ENCODE assay signal across 8 mouse cellular contexts in the genomic region with DNA sequence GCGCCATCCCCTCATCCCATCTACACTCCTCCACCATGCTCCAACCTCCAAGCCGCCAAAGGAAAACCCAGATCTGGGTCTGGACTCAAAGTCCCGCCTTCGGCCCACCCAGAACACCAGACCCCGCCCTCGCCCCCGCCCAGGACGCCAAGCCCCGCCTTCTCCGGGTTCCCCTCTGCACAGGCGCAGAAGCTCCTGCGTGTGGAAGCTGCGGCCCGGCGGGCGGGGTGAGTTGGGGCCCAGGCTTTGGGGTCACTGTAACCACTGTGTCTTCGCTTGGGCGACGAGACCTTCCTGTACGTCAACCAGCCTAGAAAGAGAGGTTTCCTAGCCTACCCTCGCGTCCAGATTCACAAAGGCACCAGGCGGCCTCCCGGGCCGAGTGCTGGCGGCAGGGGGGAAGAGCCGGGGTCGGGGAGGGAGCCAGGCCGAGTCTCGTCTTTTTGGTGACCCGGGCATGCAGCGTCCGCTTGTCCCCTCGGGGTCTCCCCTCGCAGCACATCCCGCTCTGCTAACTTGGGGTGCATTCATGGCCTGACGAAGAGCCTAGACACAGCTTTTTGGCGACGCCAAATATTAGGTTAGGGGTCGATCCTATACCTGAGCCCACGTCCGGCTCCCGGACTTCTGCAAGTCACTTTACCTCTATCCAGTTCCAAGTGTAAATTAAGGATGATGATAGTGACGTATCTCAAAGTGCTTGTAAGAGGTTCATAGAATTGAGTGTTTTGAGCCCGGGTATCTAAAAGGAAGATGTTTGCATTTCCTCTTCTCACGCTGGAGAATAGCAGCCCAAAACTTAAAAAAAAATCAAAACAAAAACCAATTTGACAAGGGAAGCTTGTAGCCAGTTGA. TPM values are rescaled to one million over a fixed set of nuclear protein-coding genes. Genes with fewer than 3 reads are reported as not detected.
DNase-seq lines count a peak whose midpoint lies in the region; ATAC-seq and TF ChIP-seq lines count a peak whose summit lies in the region.

No protein-coding gene starts in this region.

- H3K9me3 ChIP-seq in hindbrain, postnatal 0 days (ENCODE audit: low read length), result no peaks in the 10 kb centered on the region

- H3K79me2 ChIP-seq in macrophage (ENCODE audit: inconsistent target), result peaks cover 36% of the 10 kb centered on the region

- H3K27me3 ChIP-seq in hindbrain, postnatal 0 days (ENCODE audit: insufficient read depth, low read length), result no peaks in the 10 kb centered on the region

- H3K27ac ChIP-seq in cortical plate, adult 2 months (ENCODE audit: insufficient read depth, low read length), result no peak overlapping the region
- peak overlapping the region; percentile 91 for H3K27ac ChIP-seq in gastrocnemius, adult 2 months
- peak overlapping the region; percentile 75; the same call in 1 of the 2 replicates for H3K27ac ChIP-seq in hindbrain, postnatal 0 days
- H3K27ac ChIP-seq in left cerebral cortex, adult 2 months, result peak overlapping the region; percentile 83
- H3K27ac ChIP-seq in macrophage, result peak overlapping the region; percentile 39

- no peak for TF ChIP-seq CTCF in cortical plate, adult 2 months (IDR thresholded peaks at IDR 0.05; ENCODE audit: extremely low read depth, insufficient read depth, low read length)
- TF ChIP-seq CTCF in gastrocnemius, adult 2 months (IDR thresholded peaks at IDR 0.05), result no peak
- TF ChIP-seq CTCF in hindbrain, postnatal 0 days (IDR thresholded peaks at IDR 0.05; ENCODE audit: low read depth), result no peak
- no peak for TF ChIP-seq CTCF in left cerebral cortex, adult 2 months (IDR thresholded peaks at IDR 0.05)

- H3K4me1 ChIP-seq in cortical plate, adult 2 months (ENCODE audit: control insufficient read depth, insufficient read depth, low read length), result no peaks in the 10 kb centered on the region; the same call in 1 of the 2 replicates
- H3K4me1 ChIP-seq in hindbrain, postnatal 0 days (ENCODE audit: insufficient read depth, low read length), result no peaks in the 10 kb centered on the region

- peak overlapping the region; percentile 86 for H3K9ac ChIP-seq in hindbrain, postnatal 0 days (replicated peaks; ENCODE audit: low read length)

- H3K36me3 ChIP-seq in hindbrain, postnatal 0 days (ENCODE audit: insufficient read depth, low read length), result no peaks in the 10 kb centered on the region
- H3K36me3 ChIP-seq in macrophage (ENCODE audit: inconsistent target), result 0 out of 2 replicates have a peak, but pooled peaks cover 2% of the 10 kb centered on the region

- DNase-seq in adipocyte (ENCODE audit: low spot score), result peak; percentile 87
- DNase-seq in gastrocnemius, adult 2 months, result peak; percentile 94
- DNase-seq in hindbrain, postnatal 0 days (ENCODE audit: low spot score), result peak; percentile 96
- peak; percentile 88 to 91 for DNase-seq in left cerebral cortex, adult 2 months (ENCODE audit: extremely low spot score in 1 of 2, low spot score in 2 of 2)
- DNase-seq in right cerebral cortex, adult 18-20 months, result peak; percentile 91
- peak; percentile 79 for DNase-seq in urinary bladder, adult 2 months (ENCODE audit: low spot score)

- peak overlapping the region; percentile 70 for H3K4me2 ChIP-seq in hindbrain, postnatal 0 days (ENCODE audit: low read depth, low read length)

- WGBS in hindbrain, postnatal 0 days, result under 1% methylated on average over 46 of the region's 46 CpGs
- 1% methylated on average over 43 of the region's 46 CpGs for WGBS in macrophage (ENCODE audit: missing documents)

- peak overlapping the region; percentile 96 for H3K4me3 ChIP-seq in cortical plate, adult 2 months (ENCODE audit: insufficient read depth, low read length)
- peak overlapping the region; percentile 99 for H3K4me3 ChIP-seq in gastrocnemius, adult 2 months
- peak overlapping the region; percentile 88 for H3K4me3 ChIP-seq in hindbrain, postnatal 0 days (ENCODE audit: low read length)
- peak overlapping the region; percentile 92 for H3K4me3 ChIP-seq in left cerebral cortex, adult 2 months
- peak overlapping the region; percentile 83 for H3K4me3 ChIP-seq in macrophage (ENCODE audit: inconsistent target)

- ATAC-seq in hindbrain, postnatal 0 days, result peak; percentile 99

- intact Hi-C loops in gastrocnemius, adult 2 months (cut with DNase I), result loop anchor here (5.0 kb wide), 1 partner anchor 49 kb away; a partner anchor contains a TSS
- intact Hi-C loops in left cerebral cortex, adult 2 months (cut with DNase I), result no loop called here

- TF ChIP-seq POLR2A in cortical plate, adult 2 months (IDR thresholded peaks at IDR 0.05; ENCODE audit: extremely low read depth, insufficient read depth, low read length), result peak; percentile 79

RNA-seq across cellular contexts. Expression of a gene that starts 9.3 kb away (rescaled TPM):
- polyA plus RNA-seq in cortical plate, adult 2 months (2012; rRNA removed), result 18.7 and 18.9 TPM in 2 replicates
- total RNA-seq in gastrocnemius, adult 2 months (2021), result 10 to 100 TPM; 10.8 to 15.1 TPM
- 11.4 and 16.7 TPM in 2 replicates for total RNA-seq in hindbrain, postnatal 0 days (2014; rRNA removed)
- 24.8 and 26.1 TPM in 2 replicates for polyA plus RNA-seq in hindbrain, postnatal 0 days (2015; fragmentation: Nextera tagmentation; extraction: Ambion mirVana)
- 10 to 100 TPM; 22.8 to 24.8 TPM for total RNA-seq in left cerebral cortex, adult 2 months (2021)
- 1 to 10 TPM in 14 of 26 experiments, under 1 TPM in 7, not detected in 5; 0.54 to 5.3 (median 2.5) TPM for total RNA-seq in macrophage (2018; cell fraction: chromatin; rRNA removed)
- total RNA-seq in macrophage (2018; cell fraction: cytosol; rRNA removed), result 10 to 100 TPM; 13.1 to 35.4 (median 26.7) TPM
- 10 to 100 TPM in 3 of 26 experiments, 1 to 10 TPM in 23; 1.3 to 15.9 (median 5.6) TPM for total RNA-seq in macrophage (2018; cell fraction: nucleus; rRNA removed)
- polyA plus RNA-seq in macrophage (2018), result 17.1 to 36.6 TPM (median 27.0 TPM) in 3 replicates
- polyA plus RNA-seq in urinary bladder, adult 2 months (2012; rRNA removed), result 19.3 and 22.2 TPM in 2 replicates

RNA-seq across cellular contexts. Expression of a gene that starts 9.4 kb away (rescaled TPM):
- 19.8 and 22.4 TPM in 2 replicates for polyA plus RNA-seq in cortical plate, adult 2 months (2012; rRNA removed)
- 10 to 100 TPM; 21.2 to 22.3 TPM for total RNA-seq in gastrocnemius, adult 2 months (2021)
- 8.3 and 8.5 TPM in 2 replicates for total RNA-seq in hindbrain, postnatal 0 days (2014; rRNA removed)
- 4.2 and 4.9 TPM in 2 replicates for polyA plus RNA-seq in hindbrain, postnatal 0 days (2015; fragmentation: Nextera tagmentation; extraction: Ambion mirVana)
- total RNA-seq in left cerebral cortex, adult 2 months (2021), result 10 to 100 TPM; 44.4 to 49.2 TPM
- 10 to 100 TPM; 13.8 to 87.5 (median 40.7) TPM for total RNA-seq in macrophage (2018; cell fraction: chromatin; rRNA removed)
- total RNA-seq in macrophage (2018; cell fraction: cytosol; rRNA removed), result 10 to 100 TPM; 10.2 to 21.6 (median 16.3) TPM
- 10 to 100 TPM; 13.5 to 65.0 (median 25.4) TPM for total RNA-seq in macrophage (2018; cell fraction: nucleus; rRNA removed)
- polyA plus RNA-seq in macrophage (2018), result 11.5 to 13.5 TPM (median 11.8 TPM) in 3 replicates
- 11.0 and 11.5 TPM in 2 replicates for polyA plus RNA-seq in urinary bladder, adult 2 months (2012; rRNA removed)

RNA-seq across cellular contexts. Expression of a gene that starts 48.8 kb away (rescaled TPM):
- polyA plus RNA-seq in cortical plate, adult 2 months (2012; rRNA removed), result 23.8 and 25.6 TPM in 2 replicates
- total RNA-seq in gastrocnemius, adult 2 months (2021), result 10 to 100 TPM; 10.1 to 11.8 TPM
- total RNA-seq in hindbrain, postnatal 0 days (2014; rRNA removed), result 28.0 and 29.4 TPM in 2 replicates
- 60.7 and 67.2 TPM in 2 replicates for polyA plus RNA-seq in hindbrain, postnatal 0 days (2015; fragmentation: Nextera tagmentation; extraction: Ambion mirVana)
- 10 to 100 TPM; 31.7 to 35.2 TPM for total RNA-seq in left cerebral cortex, adult 2 months (2021)
- 10 to 100 TPM in 24 of 26 experiments, 1 to 10 TPM in 2; 8.7 to 55.0 (median 33.5) TPM for total RNA-seq in macrophage (2018; cell fraction: chromatin; rRNA removed)
- total RNA-seq in macrophage (2018; cell fraction: cytosol; rRNA removed), result 10 to 100 TPM; 15.9 to 22.8 (median 19.6) TPM
- 10 to 100 TPM in 23 of 26 experiments, 1 to 10 TPM in 3; 7.7 to 47.5 (median 30.6) TPM for total RNA-seq in macrophage (2018; cell fraction: nucleus; rRNA removed)
- polyA plus RNA-seq in macrophage (2018), result 17.4 to 23.4 TPM (median 18.3 TPM) in 3 replicates
- 17.7 and 21.3 TPM in 2 replicates for polyA plus RNA-seq in urinary bladder, adult 2 months (2012; rRNA removed)
